ENCODE assay signal across 24 mouse cellular contexts in genomic region chr5:130205441-130206023, GRCm38 (mm10). TPM values are rescaled to one million over a fixed set of nuclear protein-coding genes. Genes with fewer than 3 reads are reported as not detected.
A peak's percentile ranks its signal among the peaks of the same experiment; 100 is the strongest.
DNase-seq lines count a peak whose midpoint lies in the region; ATAC-seq and TF ChIP-seq lines count a peak whose summit lies in the region.
"Had no signal": no experiment of that assay in that cellular context is flagged by ENCODE, and none has a peak within 500 bp of the region (broad histone marks: within the 10 kb centered on the region; RNA-seq: fewer than 3 reads in every experiment).

No protein-coding gene starts in this region.

- no peaks in the 10 kb centered on the region for H3K9me3 ChIP-seq in intestine, embryonic 16.5 days (ENCODE audit: control insufficient read depth, low read length)
- H3K9me3 ChIP-seq in intestine, embryonic 15.5 days = no peaks in the 10 kb centered on the region
- H3K9me3 ChIP-seq in liver, embryonic 15.5 days (replicated peaks) = no peaks in the 10 kb centered on the region
- no peaks in the 10 kb centered on the region for H3K9me3 ChIP-seq in kidney, embryonic 16.5 days (ENCODE audit: low read length)
- H3K9me3 ChIP-seq: forebrain, embryonic 13.5 days; hindbrain, embryonic 10.5 days; megakaryocyte, embryonic 14.5 days had no signal

- WGBS in intestine, embryonic 16.5 days = 90% methylated on average over 3 of the region's 3 CpGs
- WGBS in intestine, embryonic 15.5 days = 88% methylated on average over 3 of the region's 3 CpGs
- 79% methylated on average over 3 of the region's 3 CpGs for WGBS in liver, embryonic 15.5 days (ENCODE audit: insufficient replicate concordance)
- 89% methylated on average over 3 of the region's 3 CpGs for whole genome bisulfite sequencing in kidney, embryonic 16.5 days

- 0 out of 2 replicates have a peak, but pooled peaks have one; percentile 41 for ATAC-seq in intestine, embryonic 16.5 days
- no peak for ATAC-seq in intestine, embryonic 15.5 days
- peak; percentile 46 for ATAC-seq in liver, embryonic 15.5 days (ENCODE audit: insufficient read depth)
- ATAC-seq in neutrophil, adult 5-6 weeks (ENCODE audit: extremely low read depth, insufficient number of reproducible peaks, low FRiP score, poor library complexity, severe bottlenecking) = peak; percentile 25; the same call in 1 of the 2 replicates
- no peak for ATAC-seq in kidney, embryonic 16.5 days (ENCODE audit: low FRiP score, low TSS enrichment)
- ATAC-seq: forebrain, embryonic 13.5 days; hindbrain, postnatal 0 days had no signal

- peaks cover 14% of the 10 kb centered on the region for H3K36me3 ChIP-seq in intestine, embryonic 16.5 days (ENCODE audit: control insufficient read depth, insufficient read depth, low read length)
- peaks cover 16% of the 10 kb centered on the region for H3K36me3 ChIP-seq in intestine, embryonic 15.5 days
- peaks cover 74% of the 10 kb centered on the region for H3K36me3 ChIP-seq in liver, embryonic 15.5 days (replicated peaks)
- peaks cover 30% of the 10 kb centered on the region for H3K36me3 ChIP-seq in kidney, embryonic 16.5 days (ENCODE audit: insufficient read depth, low read length)

- H3K27me3 ChIP-seq in intestine, embryonic 16.5 days (replicated peaks; ENCODE audit: control insufficient read depth, insufficient read depth, low read length) = no peaks in the 10 kb centered on the region
- H3K27me3 ChIP-seq in intestine, embryonic 15.5 days (replicated peaks) = no peaks in the 10 kb centered on the region
- no peaks in the 10 kb centered on the region for H3K27me3 ChIP-seq in liver, embryonic 15.5 days
- H3K27me3 ChIP-seq in kidney, embryonic 16.5 days (ENCODE audit: insufficient read depth, low read length) = no peaks in the 10 kb centered on the region
- H3K27me3 ChIP-seq: CH12.LX; forebrain, embryonic 13.5 days; megakaryocyte, embryonic 14.5 days had no signal

- no peak overlapping the region for H3K4me3 ChIP-seq in intestine, embryonic 16.5 days (ENCODE audit: low read length)
- H3K4me3 ChIP-seq in intestine, embryonic 15.5 days (replicated peaks) = no peak overlapping the region
- no peak overlapping the region for H3K4me3 ChIP-seq in bone marrow macrophage, adult 2 months (ENCODE audit: insufficient read depth, low read length)
- no peak overlapping the region for H3K4me3 ChIP-seq in liver, embryonic 15.5 days (replicated peaks)
- H3K4me3 ChIP-seq in kidney, embryonic 16.5 days (ENCODE audit: low read length) = no peak overlapping the region
- H3K4me3 ChIP-seq: erythroblast, embryonic 14.5 days; forebrain, embryonic 13.5 days; hindbrain, embryonic 10.5 days; layer of hippocampus, adult 2 months; left cerebral cortex, adult 2 months; megakaryocyte, embryonic 14.5 days had no signal

- H3K4me2 ChIP-seq in intestine, embryonic 16.5 days (ENCODE audit: low read depth, low read length) = no peak overlapping the region
- no peak overlapping the region for H3K4me2 ChIP-seq in intestine, embryonic 15.5 days (replicated peaks)
- no peak overlapping the region for H3K4me2 ChIP-seq in liver, embryonic 15.5 days
- no peak overlapping the region for H3K4me2 ChIP-seq in kidney, embryonic 16.5 days (replicated peaks; ENCODE audit: low read depth, low read length)
- H3K4me2 ChIP-seq: forebrain, embryonic 13.5 days had no signal

- H3K9ac ChIP-seq in intestine, embryonic 16.5 days (ENCODE audit: low read depth, low read length) = no peak overlapping the region
- no peak overlapping the region for H3K9ac ChIP-seq in intestine, embryonic 15.5 days
- H3K9ac ChIP-seq in liver, embryonic 15.5 days = no peak overlapping the region
- H3K9ac ChIP-seq in kidney, embryonic 16.5 days (replicated peaks; ENCODE audit: low read length) = no peak overlapping the region
- H3K9ac ChIP-seq: forebrain, embryonic 13.5 days had no signal

- H3K4me1 ChIP-seq in intestine, embryonic 16.5 days (ENCODE audit: control insufficient read depth, insufficient read depth, low read length) = 0 out of 2 replicates have a peak, but pooled peaks cover 2% of the 10 kb centered on the region
- no peaks in the 10 kb centered on the region for H3K4me1 ChIP-seq in intestine, embryonic 15.5 days (replicated peaks)
- peaks cover 31% of the 10 kb centered on the region for H3K4me1 ChIP-seq in bone marrow macrophage, adult 2 months (ENCODE audit: control insufficient read depth, insufficient read depth, low read length)
- peaks cover 4% of the 10 kb centered on the region; the same call in 1 of the 2 replicates for H3K4me1 ChIP-seq in liver, embryonic 15.5 days (replicated peaks)
- no peaks in the 10 kb centered on the region for H3K4me1 ChIP-seq in kidney, embryonic 16.5 days (ENCODE audit: insufficient read depth, low read length)
- H3K4me1 ChIP-seq: forebrain, embryonic 13.5 days; hindbrain, embryonic 10.5 days had no signal

- no peak overlapping the region for H3K27ac ChIP-seq in intestine, embryonic 16.5 days (ENCODE audit: low read length)
- no peak overlapping the region for H3K27ac ChIP-seq in intestine, embryonic 15.5 days
- peak overlapping the region; percentile 57 for H3K27ac ChIP-seq in bone marrow macrophage, adult 2 months (ENCODE audit: insufficient read depth, low read depth, low read length)
- H3K27ac ChIP-seq in liver, embryonic 15.5 days (replicated peaks) = 0 out of 2 replicates have a peak overlapping the region, but pooled peaks have one; percentile 1
- no peak overlapping the region for H3K27ac ChIP-seq in kidney, embryonic 16.5 days (ENCODE audit: low read length)
- H3K27ac ChIP-seq: forebrain, embryonic 13.5 days; hindbrain, embryonic 10.5 days; hindbrain, postnatal 0 days; layer of hippocampus, adult 2 months; left cerebral cortex, adult 2 months had no signal

- DNase-seq in right cerebral cortex, postnatal 10 days (ENCODE audit: low spot score in 2 of 2) = no peak
- DNase-seq: adrenal gland, postnatal 25 days; cerebellum, adult 18-20 months; gastrocnemius, postnatal 14 days; kidney, adult 2 months; kidney, postnatal 14 days; left cerebral cortex, postnatal 4 days; lung, adult 18-20 months; right cerebral cortex, adult 18-20 months; thymus, postnatal 25 days had no signal

- TF ChIP-seq CTCF in bone marrow macrophage, adult 2 months (IDR thresholded peaks at IDR 0.05; ENCODE audit: low read depth, low read length) = no peak

- TF ChIP-seq POLR2A in bone marrow macrophage, adult 2 months (IDR thresholded peaks at IDR 0.05; ENCODE audit: borderline replicate concordance, low read depth, low read length) = no peak

RNA-seq across cellular contexts. Expression of gene Tmem248, which starts 11.3 kb away (rescaled TPM):
- 27.3 and 28.6 TPM in 2 replicates for polyA plus RNA-seq in intestine, embryonic 16.5 days (2015; fragmentation: Nextera tagmentation; extraction: Ambion mirVana)
- 38.9 and 40.2 TPM in 2 replicates for polyA plus RNA-seq in intestine, embryonic 15.5 days (2015; fragmentation: Nextera tagmentation; extraction: Ambion mirVana)
- 30.3 and 33.4 TPM in 2 replicates for polyA plus RNA-seq in bone marrow macrophage, adult 2 months (2012; ENCODE audit: insufficient read depth, insufficient read length, missing spikeins)
- polyA plus RNA-seq in liver, embryonic 15.5 days (2015; fragmentation: Nextera tagmentation; extraction: Ambion mirVana) = 22.7 and 26.2 TPM in 2 replicates
- 32.9 and 34.9 TPM in 2 replicates for total RNA-seq in neutrophil, adult 5-6 weeks (2017)
- 33.4 and 35.1 TPM in 2 replicates for polyA plus RNA-seq in kidney, embryonic 16.5 days (2015; fragmentation: Nextera tagmentation; extraction: Ambion mirVana)

RNA-seq across cellular contexts. Expression of gene Rabgef1, which starts 33.9 kb away (rescaled TPM):
- polyA plus RNA-seq in intestine, embryonic 16.5 days (2015; fragmentation: Nextera tagmentation; extraction: Ambion mirVana) = 26.1 and 26.8 TPM in 2 replicates
- 22.3 and 26.8 TPM in 2 replicates for polyA plus RNA-seq in intestine, embryonic 15.5 days (2015; fragmentation: Nextera tagmentation; extraction: Ambion mirVana)
- 22.3 and 25.4 TPM in 2 replicates for polyA plus RNA-seq in bone marrow macrophage, adult 2 months (2012; ENCODE audit: insufficient read depth, insufficient read length, missing spikeins)
- 22.7 and 25.2 TPM in 2 replicates for polyA plus RNA-seq in liver, embryonic 15.5 days (2015; fragmentation: Nextera tagmentation; extraction: Ambion mirVana)
- 52.1 and 58.2 TPM in 2 replicates for total RNA-seq in neutrophil, adult 5-6 weeks (2017)
- 32.6 and 33.2 TPM in 2 replicates for polyA plus RNA-seq in kidney, embryonic 16.5 days (2015; fragmentation: Nextera tagmentation; extraction: Ambion mirVana)

RNA-seq across cellular contexts. Expression of gene Sbds, which starts 49.8 kb away (rescaled TPM):
- polyA plus RNA-seq in intestine, embryonic 16.5 days (2015; fragmentation: Nextera tagmentation; extraction: Ambion mirVana) = 78.1 and 83.6 TPM in 2 replicates
- 75.0 and 75.9 TPM in 2 replicates for polyA plus RNA-seq in intestine, embryonic 15.5 days (2015; fragmentation: Nextera tagmentation; extraction: Ambion mirVana)
- 87.1 and 111 TPM in 2 replicates for polyA plus RNA-seq in bone marrow macrophage, adult 2 months (2012; ENCODE audit: insufficient read depth, insufficient read length, missing spikeins)
- polyA plus RNA-seq in liver, embryonic 15.5 days (2015; fragmentation: Nextera tagmentation; extraction: Ambion mirVana) = 42.5 and 46.6 TPM in 2 replicates
- 114 and 118 TPM in 2 replicates for total RNA-seq in neutrophil, adult 5-6 weeks (2017)
- polyA plus RNA-seq in kidney, embryonic 16.5 days (2015; fragmentation: Nextera tagmentation; extraction: Ambion mirVana) = 72.2 and 77.6 TPM in 2 replicates

RNA-seq across cellular contexts. Expression of gene Tyw1, which starts 49.9 kb away (rescaled TPM):
- polyA plus RNA-seq in intestine, embryonic 16.5 days (2015; fragmentation: Nextera tagmentation; extraction: Ambion mirVana) = 22.6 and 24.8 TPM in 2 replicates
- polyA plus RNA-seq in intestine, embryonic 15.5 days (2015; fragmentation: Nextera tagmentation; extraction: Ambion mirVana) = 23.5 and 24.0 TPM in 2 replicates
- 12.3 and 12.7 TPM in 2 replicates for polyA plus RNA-seq in bone marrow macrophage, adult 2 months (2012; ENCODE audit: insufficient read depth, insufficient read length, missing spikeins)
- polyA plus RNA-seq in liver, embryonic 15.5 days (2015; fragmentation: Nextera tagmentation; extraction: Ambion mirVana) = 10.9 and 11.2 TPM in 2 replicates
- total RNA-seq in neutrophil, adult 5-6 weeks (2017) = 21.2 and 23.5 TPM in 2 replicates
- 30.2 and 34.1 TPM in 2 replicates for polyA plus RNA-seq in kidney, embryonic 16.5 days (2015; fragmentation: Nextera tagmentation; extraction: Ambion mirVana)

Comparison
In these comparisons a context has a peak if more than half of its experiments do, and no peak if none do; other contexts are left out.
1. ATAC-seq: peak in intestine, embryonic 16.5 days (single experiment), liver, embryonic 15.5 days (single experiment) and neutrophil, adult 5-6 weeks (single experiment); none in intestine, embryonic 15.5 days (single experiment) and kidney, embryonic 16.5 days (single experiment).
2. H3K27ac ChIP-seq: peak in bone marrow macrophage, adult 2 months (single experiment) and liver, embryonic 15.5 days (single experiment); none in intestine, embryonic 16.5 days (single experiment), intestine, embryonic 15.5 days (single experiment) and kidney, embryonic 16.5 days (single experiment).